Mouse (Mus musculus) adipocyte (in vitro differentiated cells): ENCODE results near the gene Slitrk3.
A peak's percentile ranks its signal among the peaks of the same experiment; 100 is the strongest.
"Not testable (repeated sequence)": the region's sequence is repeated elsewhere in the genome, so short reads cannot be mapped to it uniquely, and the experiment has no call there.

Experiments used
- DNase-seq: peaks from one replicate; pipeline ENCODE4 v3.0.0-alpha.2; 2016; ENCODE audit warnings: low spot score

Slitrk3 gene

GRCm38 (mm10) chr3:73057197-73057811 lies at the start of gene Slitrk3:
Slitrk3 (minus strand) TSS chr3:73057803.
- no peak for DNase-seq

- not testable (repeated sequence) for DNase-seq
Measured at GRCm38 (mm10) chr3:73094445-73094844, 36.8 kb upstream of the Slitrk3 start.

GRCm38 (mm10) chr3:73084620-73085019 lies 27.0 kb upstream of the Slitrk3 start:
- DNase-seq: no peak

- DNase-seq: no peak
Measured at GRCm38 (mm10) chr3:73065823-73066755, 8.5 kb upstream of the Slitrk3 start.

- no peak for DNase-seq
Measured at GRCm38 (mm10) chr3:73058190-73058589, 587 bp upstream of the Slitrk3 start.

- DNase-seq: no peak
Measured at GRCm38 (mm10) chr3:73056492-73057196, 959 bp downstream of the Slitrk3 start.

GRCm38 (mm10) chr3:73056044-73056438 lies 1.6 kb downstream of the Slitrk3 start:
- no peak for DNase-seq

- DNase-seq: no peak
Measured at GRCm38 (mm10) chr3:73055399-73056043, 2.1 kb downstream of the Slitrk3 start.

- no peak for DNase-seq
Measured at GRCm38 (mm10) chr3:73053451-73053931, 4.1 kb downstream of the Slitrk3 start.

GRCm38 (mm10) chr3:73046248-73046647 lies 11.4 kb downstream of the Slitrk3 start:
- peak; percentile 76 for DNase-seq

GRCm38 (mm10) chr3:73042256-73042655 lies 15.3 kb downstream of the Slitrk3 start:
- no peak for DNase-seq

- DNase-seq: no peak
Measured at GRCm38 (mm10) chr3:73006045-73006444, 51.6 kb downstream of the Slitrk3 start.

- no peak for DNase-seq
Measured at GRCm38 (mm10) chr3:73002933-73003696, 54.5 kb downstream of the Slitrk3 start.

GRCm38 (mm10) chr3:72997517-72997916 lies 60.1 kb downstream of the Slitrk3 start:
- DNase-seq: no peak
